23 mouse cellular contexts compared by ENCODE assay signal in genomic region chr11:100887236-100887635, GRCm38 (mm10). TPM values are rescaled to one million over a fixed set of nuclear protein-coding genes. Genes with fewer than 3 reads are reported as not detected.
DNase-seq lines count a peak whose midpoint lies in the region; ATAC-seq and TF ChIP-seq lines count a peak whose summit lies in the region.
"Had no signal": no experiment of that assay in that cellular context is flagged by ENCODE, and none has a peak within 500 bp of the region (broad histone marks: within the 10 kb centered on the region; RNA-seq: fewer than 3 reads in every experiment).

No protein-coding gene starts in this region.

- peak overlapping the region; percentile 49; the same call in 1 of the 2 replicates for H3K9ac ChIP-seq in heart, embryonic 11.5 days (ENCODE audit: low read depth, low read length)
- H3K9ac ChIP-seq in MEL (ENCODE audit: control insufficient read depth, low read depth, low read length, poor library complexity, severe bottlenecking), result no peak overlapping the region
- peak overlapping the region; percentile 44 for H3K9ac ChIP-seq in liver, embryonic 14.5 days (replicated peaks)
- H3K9ac ChIP-seq: embryonic facial prominence, embryonic 12.5 days; forebrain, embryonic 13.5 days; hindbrain, embryonic 15.5 days; kidney, embryonic 15.5 days; midbrain, embryonic 12.5 days; neural tube, embryonic 15.5 days; stomach, embryonic 15.5 days had no signal

- H3K4me2 ChIP-seq in heart, embryonic 11.5 days, result no peak overlapping the region
- no peak overlapping the region for H3K4me2 ChIP-seq in liver, embryonic 14.5 days (ENCODE audit: low read depth)
- H3K4me2 ChIP-seq: embryonic facial prominence, embryonic 12.5 days; forebrain, embryonic 13.5 days; hindbrain, embryonic 15.5 days; kidney, embryonic 15.5 days; midbrain, embryonic 12.5 days; neural tube, embryonic 15.5 days; stomach, embryonic 15.5 days had no signal

- peaks cover 33% of the 10 kb centered on the region for H3K4me1 ChIP-seq in heart, embryonic 11.5 days (ENCODE audit: control insufficient read depth, insufficient read depth, low read length)
- H3K4me1 ChIP-seq in G1E (ENCODE audit: insufficient read depth, low read depth, low read length) (peaks cover 98% of the 10 kb centered on the region), MEL (ENCODE audit: control insufficient read depth in 1 of 2, insufficient read depth in 2 of 2, low read length in 2 of 2) (peaks cover 49 to 64% of the 10 kb centered on the region in 2 experiments)
- H3K4me1 ChIP-seq in liver, embryonic 14.5 days (replicated peaks; ENCODE audit: control insufficient read depth in 2 of 2, insufficient read depth in 2 of 2, low read length in 1 of 2), result peaks cover 52 to 61% of the 10 kb centered on the region in 2 experiments
- H3K4me1 ChIP-seq: embryonic facial prominence, embryonic 12.5 days; forebrain, embryonic 13.5 days; hindbrain, embryonic 15.5 days; kidney, embryonic 15.5 days; stomach, embryonic 15.5 days had no signal

- TF ChIP-seq POLR2A in MEL (IDR thresholded peaks at IDR 0.05; ENCODE audit: control insufficient read depth in 1 of 2, insufficient read depth in 1 of 2, low read depth in 1 of 2, low read length in 2 of 2, poor library complexity in 1 of 2), result no peak

- H3K9me3 ChIP-seq in heart, embryonic 11.5 days (replicated peaks; ENCODE audit: control insufficient read depth, low read length), result no peaks in the 10 kb centered on the region
- H3K9me3 ChIP-seq in G1E (replicated peaks), result no peaks in the 10 kb centered on the region
- no peaks in the 10 kb centered on the region for H3K9me3 ChIP-seq in MEL (replicated peaks; ENCODE audit: insufficient read depth, low read length)
- no peaks in the 10 kb centered on the region for H3K9me3 ChIP-seq in liver, embryonic 14.5 days (ENCODE audit: control insufficient read depth, low read length)
- H3K9me3 ChIP-seq: embryonic facial prominence, embryonic 12.5 days; forebrain, embryonic 13.5 days; hindbrain, embryonic 15.5 days; kidney, embryonic 15.5 days; midbrain, embryonic 12.5 days; neural tube, embryonic 15.5 days; stomach, embryonic 15.5 days had no signal

- no peak overlapping the region for H3K4me3 ChIP-seq in heart, embryonic 11.5 days (ENCODE audit: low read depth, low read length)
- H3K4me3 ChIP-seq in G1E (ENCODE audit: low read depth, low read length), result peak overlapping the region; percentile 50; the same call in 1 of the 2 replicates
- H3K4me3 ChIP-seq in MEL (ENCODE audit: control insufficient read depth in 1 of 2, insufficient read depth in 1 of 2, low read depth in 2 of 2, low read length in 2 of 2), result no peak overlapping the region
- H3K4me3 ChIP-seq in liver, embryonic 14.5 days (ENCODE audit: insufficient read depth in 1 of 2, low read depth in 2 of 2, low read length in 2 of 2), result no peak overlapping the region
- H3K4me3 ChIP-seq: embryonic facial prominence, embryonic 12.5 days; forebrain, embryonic 13.5 days; hindbrain, embryonic 15.5 days; kidney, embryonic 15.5 days; midbrain, embryonic 12.5 days; neural tube, embryonic 15.5 days; stomach, embryonic 15.5 days had no signal

- 81% methylated on average over 4 of the region's 4 CpGs for WGBS in heart, embryonic 11.5 days (ENCODE audit: insufficient replicate concordance)
- 71% methylated on average over 4 of the region's 4 CpGs for WGBS in liver, embryonic 14.5 days (ENCODE audit: insufficient replicate concordance)

- no peaks in the 10 kb centered on the region for H3K27me3 ChIP-seq in heart, embryonic 11.5 days (ENCODE audit: control insufficient read depth, insufficient read depth, low read length)
- H3K27me3 ChIP-seq in G1E (ENCODE audit: insufficient read depth, low read length), result no peaks in the 10 kb centered on the region
- no peaks in the 10 kb centered on the region for H3K27me3 ChIP-seq in MEL (ENCODE audit: control insufficient read depth in 1 of 2, insufficient read depth in 2 of 2, low read length in 2 of 2)
- no peaks in the 10 kb centered on the region for H3K27me3 ChIP-seq in liver, embryonic 14.5 days (ENCODE audit: control insufficient read depth, insufficient read depth, low read length)
- H3K27me3 ChIP-seq: embryonic facial prominence, embryonic 12.5 days; forebrain, embryonic 13.5 days; hindbrain, embryonic 15.5 days; kidney, embryonic 15.5 days; midbrain, embryonic 12.5 days; neural tube, embryonic 15.5 days; stomach, embryonic 15.5 days had no signal

- no peak for TF ChIP-seq EP300 in MEL (IDR thresholded peaks at IDR 0.05; ENCODE audit: low read depth in 1 of 2, low read length in 2 of 2)
- no peak for TF ChIP-seq EP300 in liver, embryonic 14.5 days (IDR thresholded peaks at IDR 0.05; ENCODE audit: low read depth)

- peak overlapping the region; percentile 82 for H3K27ac ChIP-seq in heart, embryonic 11.5 days (ENCODE audit: low read depth, low read length)
- H3K27ac ChIP-seq in MEL (ENCODE audit: control insufficient read depth, low read depth, low read length), result peak overlapping the region; percentile 65
- peak overlapping the region; percentile 75 for H3K27ac ChIP-seq in liver, embryonic 14.5 days
- H3K27ac ChIP-seq: embryonic facial prominence, embryonic 12.5 days; forebrain, embryonic 13.5 days; hindbrain, embryonic 15.5 days; kidney, embryonic 15.5 days; midbrain, embryonic 12.5 days; neural tube, embryonic 15.5 days had no signal

- peaks cover 2% of the 10 kb centered on the region for H3K36me3 ChIP-seq in heart, embryonic 11.5 days (ENCODE audit: control insufficient read depth, insufficient read depth, low read length)
- peaks cover 93% of the 10 kb centered on the region for H3K36me3 ChIP-seq in G1E (replicated peaks)
- H3K36me3 ChIP-seq in MEL (ENCODE audit: control insufficient read depth in 1 of 2, insufficient read depth in 2 of 2, low read length in 2 of 2), result peaks cover 5 to 65% of the 10 kb centered on the region in 2 experiments
- peaks cover 6% of the 10 kb centered on the region for H3K36me3 ChIP-seq in liver, embryonic 14.5 days (replicated peaks; ENCODE audit: control insufficient read depth, insufficient read depth, low read depth)
- H3K36me3 ChIP-seq: midbrain, embryonic 12.5 days had no signal

- no peak for ATAC-seq in heart, embryonic 11.5 days (replicated peaks; ENCODE audit: insufficient number of reproducible peaks, low FRiP score, low TSS enrichment)
- ATAC-seq in G1E (ENCODE audit: extremely low read depth, insufficient number of reproducible peaks, low FRiP score, poor library complexity, severe bottlenecking), result no peak
- no peak for ATAC-seq in liver, embryonic 14.5 days (ENCODE audit: insufficient read depth)
- ATAC-seq: forebrain, embryonic 13.5 days had no signal

- DNase-seq in heart, adult 9 months (ENCODE audit: low spot score in 2 of 2), result no peak
- DNase-seq in G1E (ENCODE audit: low spot score) (no peak), MEL (ENCODE audit: low read depth, low spot score) (no peak)
- DNase-seq in liver, embryonic 14.5 days (ENCODE audit: low read depth in 3 of 3, low spot score in 3 of 3), result no peak
- DNase-seq in kidney, adult 8-10 months, result no peak
- no peak for DNase-seq in layer of hippocampus, postnatal 10 days (ENCODE audit: low spot score in 2 of 2)
- DNase-seq: cerebellum, adult 18-20 months; cerebellum, postnatal 14 days; kidney, postnatal 4 days; lung, adult 18-20 months; lung, postnatal 10 days; right cerebral cortex, adult 18-20 months; right cerebral cortex, postnatal 4 days; thymus, adult 2 months; thymus, postnatal 4 days had no signal

- no peaks in the 10 kb centered on the region for H3K79me2 ChIP-seq in MEL (ENCODE audit: control insufficient read depth, insufficient read depth, low read length, poor library complexity)

- TF ChIP-seq CTCF in G1E (IDR thresholded peaks at IDR 0.05; ENCODE audit: low read depth, low read length) (no peak), MEL (IDR thresholded peaks at IDR 0.05 in 2 of 3, conservative IDR thresholded peaks at IDR 0.05 in 1 of 3; ENCODE audit: control insufficient read depth in 1 of 3, insufficient read depth in 1 of 3, low read depth in 2 of 3, low read length in 3 of 3, poor library complexity in 1 of 3, severe bottlenecking in 1 of 3) (no peak)
- TF ChIP-seq CTCF in liver, embryonic 14.5 days (IDR thresholded peaks at IDR 0.05; ENCODE audit: low read depth), result no peak

- no peak for TF ChIP-seq RAD21 in MEL (IDR thresholded peaks at IDR 0.05; ENCODE audit: low read depth, low read length)

RNA-seq across cellular contexts. Expression of gene Stat5a, which starts 28.1 kb away (rescaled TPM):
- 5.6 and 5.9 TPM in 2 replicates for polyA plus RNA-seq in heart, embryonic 11.5 days (2014; fragmentation: Nextera tagmentation; extraction: Ambion mirVana)
- total RNA-seq in G1E (2014; fragmentation: Nextera tagmentation) (161 and 162 TPM in 2 replicates), G1E (2017) (106 and 112 TPM in 2 replicates), MEL (2012; rRNA removed) (54.2 and 59.0 TPM in 2 replicates)
- polyA plus RNA-seq in G1E (2012) (157 and 161 TPM in 2 replicates), MEL (2012; ENCODE audit: insufficient read depth in 1 of 2, insufficient read length in 2 of 2, low read depth in 1 of 2, low replicate concordance in 2 of 2, missing spikeins in 1 of 2) (10 to 100 TPM in 1 of 2 experiments, not detected in 1; 86.8 TPM)
- polyA plus RNA-seq in liver, embryonic 14.5 days (2012; rRNA removed), result 7.8 and 8.5 TPM in 2 replicates
- polyA plus RNA-seq in liver, embryonic 14.5 days (2014; fragmentation: Nextera tagmentation; extraction: Ambion mirVana), result 7.2 and 8.6 TPM in 2 replicates
- 1 to 10 TPM; 2.4 to 3.9 TPM for total RNA-seq in layer of hippocampus, postnatal 10 days (2021)

RNA-seq across cellular contexts. Expression of gene Stat5b, which starts 36.7 kb away (rescaled TPM):
- polyA plus RNA-seq in heart, embryonic 11.5 days (2014; fragmentation: Nextera tagmentation; extraction: Ambion mirVana), result 26.4 and 32.0 TPM in 2 replicates
- total RNA-seq in G1E (2014; fragmentation: Nextera tagmentation) (91.4 and 93.0 TPM in 2 replicates), G1E (2017) (52.2 and 55.9 TPM in 2 replicates), MEL (2012; rRNA removed) (28.7 and 29.3 TPM in 2 replicates)
- polyA plus RNA-seq in G1E (2012) (65.8 and 73.5 TPM in 2 replicates), MEL (2012; ENCODE audit: insufficient read depth in 1 of 2, insufficient read length in 2 of 2, low read depth in 1 of 2, low replicate concordance in 2 of 2, missing spikeins in 1 of 2) (10 to 100 TPM; 32.3 to 37.0 TPM)
- 10.6 and 12.4 TPM in 2 replicates for polyA plus RNA-seq in liver, embryonic 14.5 days (2012; rRNA removed)
- polyA plus RNA-seq in liver, embryonic 14.5 days (2014; fragmentation: Nextera tagmentation; extraction: Ambion mirVana), result 16.4 and 19.3 TPM in 2 replicates
- 10 to 100 TPM; 12.2 to 13.0 TPM for total RNA-seq in layer of hippocampus, postnatal 10 days (2021)

RNA-seq across cellular contexts. Expression of gene Stat3, which starts 52.1 kb away (rescaled TPM):
- 45.0 and 49.0 TPM in 2 replicates for polyA plus RNA-seq in heart, embryonic 11.5 days (2014; fragmentation: Nextera tagmentation; extraction: Ambion mirVana)
- 81.1 and 87.5 TPM in 2 replicates for total RNA-seq in G1E (2014; fragmentation: Nextera tagmentation)
- total RNA-seq in G1E (2017), result 69.3 and 70.3 TPM in 2 replicates
- polyA plus RNA-seq in G1E (2012), result 42.1 and 63.5 TPM in 2 replicates
- total RNA-seq in MEL (2012; rRNA removed), result 25.7 and 31.1 TPM in 2 replicates
- polyA plus RNA-seq in MEL (2012; ENCODE audit: insufficient read depth in 1 of 2, insufficient read length in 2 of 2, low read depth in 1 of 2, low replicate concordance in 2 of 2, missing spikeins in 1 of 2), result 100 to 1,000 TPM in 1 of 2 experiments, 10 to 100 TPM in 1; 64.7 to 249 TPM
- polyA plus RNA-seq in liver, embryonic 14.5 days (2012; rRNA removed), result 15.0 and 17.7 TPM in 2 replicates
- 27.2 and 27.4 TPM in 2 replicates for polyA plus RNA-seq in liver, embryonic 14.5 days (2014; fragmentation: Nextera tagmentation; extraction: Ambion mirVana)
- 10 to 100 TPM; 35.9 to 39.0 TPM for total RNA-seq in layer of hippocampus, postnatal 10 days (2021)
